Mouse (Mus musculus) MEL (cell line): Measurements from ENCODE around the gene Shf.

Experiments used
- CHD1 ChIP-seq: IDR thresholded peaks from 2 replicates; pipeline ENCODE4 v1.6.1; 2012; ENCODE audit warnings: low read depth, mild to moderate bottlenecking, inconsistent platforms, low read length, improper control_type of control experiment
- CHD2 ChIP-seq: IDR thresholded peaks from 2 replicates; pipeline ENCODE4 v1.6.1; 2011; ENCODE audit warnings: low read length, improper control_type of control experiment
- CTCF ChIP-seq, 3 experiments: IDR thresholded peaks in 2 of 3; conservative IDR thresholded peaks in 1 of 3; 2 replicates each; pipeline ENCODE4 v1.5.1; 2011 to 2012; ENCODE audit warnings: low read length in 3 of 3, low read depth in 2 of 3, mild to moderate bottlenecking in 2 of 3, improper control_type of control experiment in 1 of 3, inconsistent platforms in 1 of 3, mixed read lengths in 1 of 3, moderate library complexity in 1 of 3; ENCODE audit not compliant: control insufficient read depth in 1 of 3, insufficient read depth in 1 of 3, poor library complexity in 1 of 3, severe bottlenecking in 1 of 3
- EP300 ChIP-seq, 2 experiments: IDR thresholded peaks; 2 replicates each; pipeline ENCODE4 v1.6.1; 2011; ENCODE audit warnings: improper control_type of control experiment in 2 of 2, low read length in 2 of 2, low read depth in 1 of 2, mild to moderate bottlenecking in 1 of 2
- POLR2A ChIP-seq, 2 experiments: IDR thresholded peaks; 2 replicates each; pipeline ENCODE4 v1.6.1; 2011 to 2012; ENCODE audit warnings: low read length in 2 of 2, mild to moderate bottlenecking in 2 of 2, control low read depth in 1 of 2, improper control_type of control experiment in 1 of 2, low read depth in 1 of 2, moderate library complexity in 1 of 2; ENCODE audit not compliant: control insufficient read depth in 1 of 2, insufficient read depth in 1 of 2, poor library complexity in 1 of 2
- USF1 ChIP-seq: IDR thresholded peaks from 2 replicates; pipeline ENCODE4 v1.6.1; 2014; ENCODE audit warnings: low read depth, mild to moderate bottlenecking, inconsistent platforms, low read length, improper control_type of control experiment, moderate library complexity

DNA sequence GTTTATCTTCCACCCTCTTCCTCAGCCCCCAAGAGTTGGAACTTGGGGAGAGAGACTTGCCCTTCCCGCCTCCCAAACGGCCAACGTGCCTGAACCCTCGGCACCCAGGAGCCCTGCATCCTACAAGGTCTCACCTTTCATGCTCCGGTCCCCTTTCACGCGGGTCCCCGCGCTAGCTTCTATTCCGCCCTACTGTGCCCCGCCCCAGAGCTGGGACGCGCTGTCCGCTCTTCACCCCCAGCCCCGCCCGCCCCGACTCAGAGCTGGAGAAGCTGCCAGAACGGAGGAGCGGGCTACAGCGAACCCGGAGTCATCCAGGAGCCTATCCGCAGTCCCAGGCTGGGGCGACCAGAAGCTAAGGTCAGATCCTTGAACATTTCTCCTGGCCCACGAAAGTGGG is 55.4 kb downstream of the Shf start, which contains the start of gene Duoxa1:
- TF ChIP-seq POLR2A (IDR thresholded peaks at IDR 0.05; ENCODE audit: control insufficient read depth in 1 of 2, insufficient read depth in 1 of 2, low read depth in 1 of 2, low read length in 2 of 2, poor library complexity in 1 of 2) = no peak
- TF ChIP-seq CTCF (IDR thresholded peaks at IDR 0.05 in 2 of 3, conservative IDR thresholded peaks at IDR 0.05 in 1 of 3; ENCODE audit: control insufficient read depth in 1 of 3, insufficient read depth in 1 of 3, low read depth in 2 of 3, low read length in 3 of 3, poor library complexity in 1 of 3, severe bottlenecking in 1 of 3) = no peak
- TF ChIP-seq CHD1 = no peak
- TF ChIP-seq EP300 (IDR thresholded peaks at IDR 0.05; ENCODE audit: low read depth in 1 of 2, low read length in 2 of 2) = no peak
- TF ChIP-seq USF1 = no peak
- no peak for TF ChIP-seq CHD2
